Mouse (Mus musculus): ENCODE measurements around the gene Gm49776.
A peak's percentile ranks its signal among the peaks of the same experiment; 100 is the strongest.
"Not testable (repeated sequence)": the region's sequence is repeated elsewhere in the genome, so short reads cannot be mapped to it uniquely, and the experiment has no call there.

Gm49776 gene

GRCm38 (mm10) chr16:18258221-18258620, at the start of gene Gm49776:
Gene Gm49776, minus strand, starts transcription at chr16:18258321.
- no peak for DNase-seq (ENCODE audit: low spot score in 2 of 2)

- not testable (repeated sequence) for DNase-seq (ENCODE audit: low spot score in 2 of 2)
Observed at GRCm38 (mm10) chr16:18289614-18290013, 31.5 kb upstream of the Gm49776 start.

DNA sequence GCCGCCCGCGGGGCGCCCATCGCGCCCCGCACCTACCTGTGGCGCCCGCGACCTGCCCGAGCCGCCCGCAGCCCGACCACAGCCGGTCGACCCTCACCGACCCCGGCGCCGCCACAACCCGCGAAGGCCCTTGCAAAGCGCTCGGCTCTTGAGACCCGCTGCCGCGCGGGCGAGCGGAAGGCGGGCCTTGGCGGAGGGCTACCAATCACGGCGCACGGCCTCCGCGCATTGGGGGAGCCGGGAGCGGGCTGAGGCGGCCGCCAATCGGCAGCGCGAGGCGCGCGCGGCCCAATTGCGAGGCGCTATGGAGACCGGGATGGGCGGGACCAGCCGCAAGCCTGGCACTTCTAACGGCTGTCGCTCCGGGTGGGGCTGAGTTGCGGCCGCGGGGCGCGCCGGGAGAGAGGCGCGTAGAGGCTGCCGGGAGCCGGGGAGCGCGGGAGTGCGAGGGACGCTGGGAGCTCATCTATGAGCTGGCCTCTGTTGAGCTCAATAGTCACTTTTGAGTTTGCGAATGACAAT, 31.0 kb upstream of the Gm49776 start, which contains the start of gene Dgcr8:
TSS of gene Dgcr8 (minus strand) at position 180 of the 522 bp plus-strand sequence.
- DNase-seq (ENCODE audit: low spot score in 2 of 2), result peak; percentile 97 to 98

GRCm38 (mm10) chr16:18288581-18289061, 30.5 kb upstream of the Gm49776 start:
- no peak for DNase-seq (ENCODE audit: low spot score in 2 of 2)

DNA sequence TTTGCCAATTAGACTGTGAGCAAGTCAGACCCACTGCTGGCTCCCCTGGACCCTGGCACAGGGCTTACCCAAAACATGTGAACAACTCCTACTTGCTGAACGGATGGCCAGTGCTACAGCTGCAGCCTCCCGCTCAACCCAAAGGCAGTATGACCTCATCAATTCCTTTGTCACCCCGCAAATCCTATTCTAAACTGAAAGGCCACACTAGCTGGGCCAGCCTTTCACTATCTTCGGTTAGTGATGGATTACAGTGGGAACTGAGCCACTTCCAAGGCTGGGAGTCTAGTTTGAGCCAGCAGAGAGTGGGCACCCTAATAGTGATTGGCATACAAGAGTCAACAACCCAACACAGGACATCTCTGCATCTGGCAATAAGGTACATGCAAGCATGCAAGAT, 30.0 kb upstream of the Gm49776 start:
- DNase-seq (ENCODE audit: low spot score in 2 of 2), result peak in 1 of 2 experiments; percentile 10

GRCm38 (mm10) chr16:18275166-18275565, 17.0 kb upstream of the Gm49776 start:
- DNase-seq (ENCODE audit: low spot score in 2 of 2), result no peak

- no peak for DNase-seq (ENCODE audit: low spot score in 2 of 2)
Observed at GRCm38 (mm10) chr16:18268182-18268581, 10.1 kb upstream of the Gm49776 start.

DNA sequence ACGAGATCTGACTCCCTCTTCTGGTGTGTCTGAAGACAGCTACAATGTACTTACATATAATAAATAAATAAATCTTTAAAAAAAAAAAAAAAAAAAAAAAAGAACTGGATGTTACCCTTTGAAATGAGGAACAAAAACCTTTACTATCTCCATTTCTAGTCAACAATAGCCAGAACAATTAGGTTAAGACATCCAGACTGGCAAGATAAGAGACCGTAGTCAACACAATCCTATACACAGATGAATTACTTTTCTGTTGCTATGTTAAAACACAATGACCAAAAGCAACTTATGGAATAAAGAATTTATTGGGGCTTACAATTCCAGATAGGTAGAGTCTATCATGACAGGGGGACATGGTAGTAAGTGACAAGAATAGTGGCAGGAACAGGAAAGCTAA, 6.9 kb upstream of the Gm49776 start:
- DNase-seq (ENCODE audit: low spot score in 2 of 2), result no peak

DNA sequence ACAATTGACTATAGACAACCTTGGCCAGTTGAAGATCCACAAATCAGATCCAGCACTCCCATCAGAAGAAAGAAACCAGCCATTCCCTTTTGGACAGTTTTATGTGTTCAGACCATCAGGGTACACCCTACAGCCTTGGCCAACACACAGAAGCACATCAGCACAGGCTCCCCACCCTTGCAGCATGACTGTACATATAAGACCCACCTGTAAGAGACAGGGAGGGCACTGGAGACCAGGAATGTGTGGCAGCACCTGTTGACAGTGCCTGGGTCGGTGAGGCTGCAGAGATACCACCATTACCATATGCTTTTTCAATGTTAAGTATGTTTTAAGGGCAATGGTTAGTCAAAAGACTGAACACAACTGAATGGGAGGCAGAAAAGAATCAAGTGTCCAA, 4.3 kb downstream of the Gm49776 start:
- DNase-seq (ENCODE audit: low spot score in 2 of 2), result no peak

- DNase-seq (ENCODE audit: low spot score in 2 of 2), result no peak
Observed at GRCm38 (mm10) chr16:18252736-18253135, 5.4 kb downstream of the Gm49776 start.

DNA sequence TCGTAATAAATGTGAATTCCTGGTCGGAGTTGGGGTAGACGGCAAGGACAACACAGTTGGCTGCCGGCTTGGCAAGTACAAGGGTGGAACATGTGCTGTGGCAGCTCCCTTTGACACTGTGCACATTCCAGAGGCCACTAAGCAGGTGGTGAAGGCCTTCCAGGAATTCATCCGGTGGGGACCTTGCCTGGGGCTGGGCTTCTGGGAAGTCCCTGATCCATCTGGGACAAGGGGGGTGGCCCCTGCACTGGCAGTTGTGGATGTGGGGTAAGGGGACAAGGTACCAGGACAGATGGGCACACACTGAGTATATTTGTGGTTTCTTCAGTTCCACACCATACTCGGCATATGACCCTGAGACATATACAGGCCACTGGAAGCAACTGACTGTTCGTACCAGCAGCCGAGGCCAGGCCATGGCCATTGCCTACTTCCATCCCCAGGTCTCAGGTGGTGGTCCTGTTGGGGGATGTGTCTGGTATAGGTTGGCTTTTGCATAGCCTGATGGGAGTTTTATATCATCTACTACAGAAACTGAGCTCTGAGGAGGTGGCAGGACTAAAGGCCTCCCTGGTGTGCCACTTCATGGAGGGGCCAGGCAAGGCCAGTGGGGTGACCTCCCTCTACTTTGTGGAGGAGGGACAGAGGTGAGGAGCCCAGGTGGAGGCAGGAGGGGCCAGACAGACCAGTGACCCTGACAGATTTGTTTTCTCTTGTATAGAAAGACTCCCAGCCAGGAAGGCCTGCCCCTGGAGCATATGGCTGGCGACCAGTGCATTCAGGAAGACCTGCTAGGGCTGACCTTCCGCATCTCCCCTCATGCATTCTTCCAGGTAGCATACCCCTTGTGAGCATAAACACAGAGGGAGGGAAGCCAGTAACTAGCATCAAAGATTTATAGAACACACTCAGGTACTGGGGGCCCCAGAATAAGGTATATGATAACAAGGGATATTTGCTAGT, 7.0 kb downstream of the Gm49776 start:
- no peak for DNase-seq (ENCODE audit: low spot score in 2 of 2)

- no peak for DNase-seq (ENCODE audit: low spot score in 2 of 2)
Observed at GRCm38 (mm10) chr16:18250231-18250630, 7.9 kb downstream of the Gm49776 start.

- peak; percentile 49 to 55 for DNase-seq (ENCODE audit: low spot score in 2 of 2)
Observed at GRCm38 (mm10) chr16:18249364-18249967, 8.7 kb downstream of the Gm49776 start.

- peak; percentile 98 for DNase-seq (ENCODE audit: low spot score in 2 of 2)
Observed at GRCm38 (mm10) chr16:18248433-18249363, 9.4 kb downstream of the Gm49776 start, which contains the start of the genes Trmt2a and Ranbp1. Gene Trmt2a, plus strand, starts transcription at chr16:18248679. Gene Ranbp1, minus strand, starts transcription at chr16:18248732.

DNA sequence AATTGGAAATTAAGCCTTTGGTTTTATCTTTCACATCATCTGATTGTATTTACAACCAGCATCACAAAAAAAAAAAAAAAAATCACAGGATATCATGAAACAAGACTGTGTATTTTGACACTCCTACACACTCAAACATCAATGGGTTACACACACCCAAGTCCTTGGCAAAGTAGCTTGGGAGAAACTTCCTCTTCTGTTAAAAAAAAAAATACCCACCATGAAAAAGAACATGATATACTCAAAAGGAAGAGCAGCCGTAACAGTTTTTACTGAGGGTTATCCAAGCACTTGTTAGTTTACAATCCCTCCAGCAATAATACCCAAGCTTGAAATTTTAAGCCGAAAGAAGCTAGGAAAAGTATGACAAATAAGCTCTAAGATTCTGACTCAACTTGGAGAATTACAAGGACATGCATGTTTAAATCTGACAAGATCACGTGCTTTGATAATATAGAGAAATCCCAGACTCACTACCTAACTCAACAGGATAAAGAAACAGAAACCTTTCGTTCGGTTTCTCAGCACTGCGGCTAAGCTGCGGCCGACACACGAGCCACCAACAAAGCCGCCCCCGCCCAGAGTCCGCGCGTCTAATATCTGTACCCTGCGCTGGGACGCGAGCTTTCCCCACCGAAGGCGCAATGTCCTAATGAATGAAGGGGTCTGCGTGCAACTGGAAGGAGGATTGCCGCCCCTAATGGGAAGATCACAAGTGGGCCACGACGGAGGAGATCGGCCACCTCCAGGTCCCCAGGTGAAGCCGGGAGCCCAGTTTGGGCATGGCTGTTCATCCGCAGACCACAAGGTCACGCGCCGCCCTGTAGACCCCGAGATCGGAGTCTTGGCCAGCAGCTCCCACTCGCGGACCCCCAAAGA, 10.4 kb downstream of the Gm49776 start:
- no peak for DNase-seq (ENCODE audit: low spot score in 2 of 2)

- no peak for DNase-seq (ENCODE audit: low spot score in 2 of 2)
Observed at GRCm38 (mm10) chr16:18241581-18241980, 16.5 kb downstream of the Gm49776 start.

- no peak for DNase-seq (ENCODE audit: low spot score in 2 of 2)
Observed at GRCm38 (mm10) chr16:18236676-18237501, 21.2 kb downstream of the Gm49776 start.

- peak; percentile 76 to 77 for DNase-seq (ENCODE audit: low spot score in 2 of 2)
Observed at GRCm38 (mm10) chr16:18235389-18236065, 22.6 kb downstream of the Gm49776 start.

Measured in heart, adult 9 months (tissue).